Mouse (Mus musculus): ENCODE measurements around the gene St3gal4.

Gene St3gal4

GRCm38 (mm10) chr9:35128995-35129418, 9.9 kb upstream of the St3gal4 start:
- in situ Hi-C loops (cut with MboI, MseI), result no loop called here

- in situ Hi-C loops (cut with MboI, MseI), result no loop called here
Observed at GRCm38 (mm10) chr9:35128564-35128963, 9.5 kb upstream of the St3gal4 start.

DNA sequence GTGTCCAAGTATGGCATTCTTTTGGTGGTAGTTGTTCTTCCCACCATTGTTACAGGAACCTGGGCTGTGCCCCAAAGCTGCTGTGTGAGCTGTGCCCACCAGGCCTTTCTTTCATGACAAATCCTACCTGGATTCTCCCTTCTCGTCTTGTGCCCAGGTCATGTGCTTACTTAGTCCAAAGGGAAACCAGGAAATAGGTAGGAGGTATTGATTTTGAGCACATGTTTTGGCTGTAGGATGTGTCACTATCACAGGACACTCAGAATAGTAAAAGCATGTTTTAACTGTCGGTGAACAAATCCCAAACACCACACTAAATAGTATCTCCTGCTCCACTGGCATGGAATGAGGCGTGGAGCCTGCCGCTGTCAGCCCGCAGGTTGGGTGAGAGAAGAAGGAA, 8.5 kb upstream of the St3gal4 start:
- in situ Hi-C loops (cut with MboI, MseI), result no loop called here

DNA sequence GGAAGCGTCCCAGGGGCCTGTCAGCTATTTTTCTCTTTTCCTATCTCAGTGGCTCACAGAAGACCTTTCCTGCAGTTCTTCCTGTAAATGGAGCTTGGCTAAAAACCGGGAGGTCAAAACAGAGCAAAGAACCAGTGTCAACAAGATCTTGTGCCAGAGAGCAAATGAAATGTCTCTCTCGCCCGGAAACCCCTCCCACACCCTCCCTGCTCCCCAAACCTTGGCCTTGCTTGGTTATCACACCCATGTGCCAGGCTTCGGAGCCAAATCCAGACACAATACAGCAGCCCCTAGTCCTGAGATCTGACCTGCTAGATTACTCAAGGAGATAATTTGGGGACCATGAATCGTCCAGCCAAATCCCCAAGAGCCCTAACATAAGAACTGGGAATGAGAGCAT, 8.1 kb upstream of the St3gal4 start:
- in situ Hi-C loops (cut with MboI, MseI), result no loop called here

GRCm38 (mm10) chr9:35124678-35124955, 5.5 kb upstream of the St3gal4 start:
- in situ Hi-C loops (cut with MboI, MseI), result no loop called here

GRCm38 (mm10) chr9:35123804-35124677, 5.0 kb upstream of the St3gal4 start:
- in situ Hi-C loops (cut with MboI, MseI), result no loop called here

GRCm38 (mm10) chr9:35123456-35123803, 4.4 kb upstream of the St3gal4 start:
- in situ Hi-C loops (cut with MboI, MseI), result no loop called here

GRCm38 (mm10) chr9:35122551-35123266, 3.6 kb upstream of the St3gal4 start:
- in situ Hi-C loops (cut with MboI, MseI), result no loop called here

GRCm38 (mm10) chr9:35118563-35118962, 505 bp downstream of the St3gal4 start:
- in situ Hi-C loops (cut with MboI, MseI), result loop anchor here (10.0 kb wide), 1 partner anchor 1606 kb away; the partner anchor contains the start of gene Chek1

DNA sequence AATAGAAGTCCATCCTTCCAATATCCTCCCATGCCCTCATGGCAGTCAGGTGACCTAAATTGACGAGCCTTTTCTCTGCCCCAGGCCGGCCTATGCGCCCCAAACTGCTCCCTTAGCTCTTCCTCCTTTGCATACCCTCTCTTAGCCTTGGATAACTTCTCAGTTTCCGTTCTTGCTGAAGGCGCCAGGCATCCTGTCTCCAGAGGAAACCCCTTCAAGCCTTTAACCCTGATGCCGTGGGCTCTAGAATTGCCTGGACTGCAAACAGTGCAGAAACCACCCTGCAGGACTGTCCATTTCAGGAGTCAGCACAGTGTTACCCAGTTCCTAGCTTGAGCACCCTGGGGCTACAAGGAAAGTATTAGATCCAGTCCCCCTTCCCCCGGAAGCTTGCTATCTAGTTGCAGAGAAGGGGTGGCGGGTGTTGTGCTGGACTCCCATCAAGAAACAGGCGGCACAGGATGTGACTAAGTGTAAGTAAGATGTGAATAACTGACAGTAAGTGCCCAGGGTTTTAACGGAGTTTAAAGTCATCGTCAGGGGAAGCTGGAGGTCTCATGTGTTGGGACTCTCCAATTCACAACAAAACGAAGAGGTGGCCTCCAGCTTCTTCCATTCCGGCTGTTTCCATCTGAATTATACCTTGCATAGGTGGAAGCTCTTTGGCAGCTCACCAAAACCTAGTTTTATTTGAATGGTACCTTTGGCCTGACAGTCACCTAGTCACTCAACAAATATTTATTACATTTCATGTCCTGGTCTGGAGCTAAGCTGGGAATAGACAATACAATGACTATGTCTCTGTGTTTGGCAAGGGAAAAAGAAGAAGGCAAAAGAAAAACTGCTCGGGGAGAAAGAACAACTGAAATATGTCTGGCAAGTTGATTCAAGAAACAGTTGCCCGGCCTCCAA, 1.4 kb downstream of the St3gal4 start:
- in situ Hi-C loops (cut with MboI, MseI), result loop anchor here (10.0 kb wide), 1 partner anchor 1607 kb away; the partner anchor contains the start of gene Chek1

DNA sequence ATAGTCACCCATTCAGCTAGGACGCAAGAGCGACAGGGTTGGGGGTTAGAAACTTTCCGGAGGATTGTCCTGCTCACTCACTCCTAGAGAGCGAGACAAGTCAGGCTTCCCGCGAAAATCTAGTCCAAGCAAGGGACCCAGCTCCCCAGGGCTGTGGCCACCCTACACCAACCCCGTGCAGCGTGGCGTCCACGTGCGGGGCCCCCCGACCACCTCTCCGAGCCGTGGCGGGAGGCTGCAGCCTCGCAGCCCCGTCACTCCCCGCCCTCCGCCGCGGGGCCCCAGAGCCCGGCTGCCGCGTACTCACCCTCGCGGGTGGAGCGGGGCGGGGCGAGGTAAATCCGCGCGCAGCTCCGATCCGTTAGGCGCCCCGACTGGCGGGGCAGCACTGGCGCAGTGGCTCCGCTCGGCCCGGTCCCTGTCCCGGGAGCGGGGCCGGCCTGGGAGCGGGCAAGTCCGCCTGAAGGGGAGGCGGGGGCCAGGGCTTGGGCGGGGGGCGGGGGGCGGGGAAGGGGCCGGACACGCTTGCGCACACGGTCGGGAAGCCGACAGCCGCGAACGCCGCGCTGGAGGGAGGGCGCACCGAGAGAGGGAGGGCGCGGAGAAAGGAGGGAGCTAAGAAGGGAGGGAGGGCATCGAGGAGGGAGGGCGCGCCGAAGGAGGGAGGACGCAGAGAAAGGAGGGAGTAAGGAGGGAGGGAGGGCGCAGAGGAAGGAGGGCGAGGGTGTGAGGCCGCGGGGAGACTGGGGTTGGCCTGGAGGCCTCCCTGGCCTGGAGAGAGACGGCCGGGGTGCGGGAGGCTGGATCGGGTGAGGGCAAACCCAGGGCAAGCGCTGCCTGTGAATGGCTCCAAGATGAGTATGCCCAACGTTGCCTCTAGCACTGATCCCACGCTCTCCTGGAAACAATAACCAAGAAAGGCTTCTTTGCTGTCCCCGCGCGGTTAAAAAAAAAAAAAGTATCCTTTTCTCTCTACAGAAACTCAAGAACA, 2.4 kb downstream of the St3gal4 start:
- in situ Hi-C loops (cut with MboI, MseI), result loop anchor here (10.0 kb wide), 1 partner anchor 1608 kb away; the partner anchor contains the start of gene Chek1

GRCm38 (mm10) chr9:35115804-35116203, 3.3 kb downstream of the St3gal4 start:
- in situ Hi-C loops (cut with MboI, MseI), result loop anchor here (10.0 kb wide), 1 partner anchor 1609 kb away; the partner anchor contains the start of gene Chek1

GRCm38 (mm10) chr9:35115299-35115698, 3.8 kb downstream of the St3gal4 start:
- in situ Hi-C loops (cut with MboI, MseI), result loop anchor here (10.0 kb wide), 1 partner anchor 1610 kb away; the partner anchor contains the start of gene Chek1

DNA sequence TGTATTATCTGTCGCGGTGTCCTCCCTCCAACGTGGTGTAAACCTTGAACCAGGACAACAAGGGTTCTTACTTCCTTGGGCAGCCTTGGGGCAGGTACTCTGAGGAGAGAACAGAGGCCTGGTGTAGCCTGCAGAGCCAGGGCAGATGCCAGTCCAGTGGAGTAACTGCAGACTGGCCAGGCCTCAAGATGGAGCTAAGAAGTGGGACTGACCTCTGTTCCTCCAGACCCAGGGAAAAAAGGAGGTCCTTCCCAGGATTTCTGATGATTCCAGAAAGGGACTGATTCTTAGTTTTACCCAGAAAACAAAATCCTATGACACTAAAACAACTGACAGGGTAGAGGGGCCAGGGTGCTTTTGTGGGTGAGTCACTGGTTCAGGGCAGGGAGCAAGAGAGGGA, 4.8 kb downstream of the St3gal4 start:
- in situ Hi-C loops (cut with MboI, MseI), result loop anchor here (10.0 kb wide), 1 partner anchor 1611 kb away; the partner anchor contains the start of gene Chek1

DNA sequence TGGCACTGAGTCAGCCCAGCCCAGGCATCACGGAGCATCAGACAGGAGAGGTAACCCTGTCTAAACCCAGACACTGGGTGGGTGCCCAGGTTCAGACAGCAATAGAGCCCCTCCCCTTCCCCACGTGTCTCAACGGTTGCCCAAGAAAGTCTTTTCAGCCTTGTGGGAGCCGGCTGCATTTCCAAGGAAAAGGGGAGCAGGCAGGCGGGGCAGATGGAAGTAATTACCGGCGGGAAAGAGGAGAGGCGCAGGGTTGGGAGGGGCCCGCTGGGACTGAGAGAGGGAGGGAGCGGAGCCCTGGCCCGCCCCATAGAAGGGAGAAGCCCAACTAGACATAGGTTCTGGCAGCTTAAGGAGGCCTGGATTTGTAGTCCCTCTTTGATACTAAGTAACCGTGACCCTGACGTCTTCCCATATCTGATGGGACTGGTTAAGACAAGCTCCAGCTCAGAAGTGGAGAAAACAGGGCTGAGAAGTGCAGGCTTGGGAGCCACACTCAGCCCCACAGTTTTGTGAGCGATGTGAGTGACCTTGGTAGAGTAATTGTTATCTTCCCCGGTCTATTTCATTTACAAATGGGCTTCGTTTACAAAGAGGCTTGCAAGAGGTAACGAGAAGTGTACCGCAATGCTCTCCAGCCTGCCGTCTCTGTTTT, 7.0 kb downstream of the St3gal4 start:
- in situ Hi-C loops (cut with MboI, MseI), result loop anchor here (10.0 kb wide), 1 partner anchor 1613 kb away; the partner anchor contains the start of gene Chek1

- in situ Hi-C loops (cut with MboI, MseI), result loop anchor here (10.0 kb wide), 1 partner anchor 1613 kb away; the partner anchor contains the start of gene Chek1
Observed at GRCm38 (mm10) chr9:35111446-35111845, 7.6 kb downstream of the St3gal4 start.

- in situ Hi-C loops (cut with MboI, MseI), result loop anchor here (10.0 kb wide), 1 partner anchor 1614 kb away; the partner anchor contains the start of gene Chek1
Observed at GRCm38 (mm10) chr9:35110567-35110966, 8.5 kb downstream of the St3gal4 start.

DNA sequence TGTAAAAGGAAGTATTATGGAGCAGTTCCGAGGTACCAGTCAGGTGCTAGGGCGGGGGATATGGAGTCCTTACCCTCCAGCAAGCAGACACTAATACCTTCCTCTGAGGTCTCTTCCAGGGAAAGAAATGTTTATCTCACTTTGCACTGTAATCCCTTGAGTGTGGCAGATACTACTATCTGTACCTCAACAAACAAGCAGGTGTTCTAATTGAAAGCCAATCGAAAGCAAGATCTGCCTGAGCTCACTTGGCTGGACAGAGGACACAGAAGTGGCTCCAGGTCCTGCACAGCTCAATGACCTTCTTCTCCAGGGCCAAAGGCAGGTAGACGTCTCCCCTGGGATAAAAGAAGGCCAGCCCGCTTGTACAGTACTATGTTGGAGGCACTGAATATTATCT, 9.0 kb downstream of the St3gal4 start:
- in situ Hi-C loops (cut with MboI, MseI), result loop anchor here (10.0 kb wide), 1 partner anchor 1615 kb away; the partner anchor contains the start of gene Chek1

DNA sequence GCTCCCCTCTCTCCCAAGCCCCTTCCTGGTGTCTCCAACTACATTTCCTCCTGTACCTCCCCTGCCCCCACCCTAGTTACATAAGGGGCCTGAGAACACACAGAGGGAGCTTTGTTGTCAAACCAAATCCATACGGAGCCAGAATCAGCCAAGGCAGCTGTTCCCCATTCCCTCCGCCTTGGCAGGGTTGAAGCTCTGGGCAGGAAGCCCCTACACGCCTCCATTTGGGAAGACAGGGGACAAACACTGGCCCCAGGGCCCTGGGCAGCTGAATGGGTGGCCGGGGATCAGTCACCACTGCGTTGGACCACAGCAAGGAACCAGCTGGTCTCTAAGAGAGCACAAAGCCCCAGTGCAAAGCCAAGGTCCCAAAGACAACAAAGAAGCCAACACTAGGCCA, 10.2 kb downstream of the St3gal4 start:
- in situ Hi-C loops (cut with MboI, MseI), result no loop called here

All from regulatory T cell (primary cell).